Mouse (Mus musculus): ENCODE measurements around the gene Mylip.

DNA sequence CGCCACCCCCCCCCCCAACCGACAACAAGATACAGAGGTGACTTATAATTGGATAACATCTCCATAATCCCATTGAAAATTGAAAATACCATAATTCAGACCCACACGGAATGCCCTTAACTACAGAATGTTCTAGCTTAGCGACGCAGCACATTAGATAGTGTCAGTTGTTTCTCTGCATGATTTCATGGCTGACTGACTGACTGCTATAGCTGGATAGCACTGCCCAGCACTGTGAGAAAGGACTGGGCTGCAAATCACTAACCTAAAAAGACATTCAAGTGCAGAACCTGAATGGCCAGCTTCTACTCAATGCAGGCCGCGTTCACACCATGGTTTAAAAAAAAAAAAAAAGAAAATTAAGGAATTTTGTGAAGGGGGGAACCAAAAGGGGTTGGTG is 62.9 kb downstream of the Mylip start:
- TF ChIP-seq CTCF (IDR thresholded peaks at IDR 0.05; ENCODE audit: insufficient read depth, low read depth, low read length) (no peak), POLR2A (IDR thresholded peaks at IDR 0.05; ENCODE audit: insufficient read depth, low read depth, low read length) (no peak)

Data from olfactory bulb, adult 2 months (tissue).